Mouse (Mus musculus) midbrain, embryonic 13.5 days (tissue): ENCODE measurements at regions not wholly inside any gene's neighbourhood (a gene's known extent, or its start where the extent isn't known, plus 50 kb on each side); places are given as distances from the start of the nearest gene placed in this dataset.
A peak's percentile ranks its signal among the peaks of the same experiment; 100 is the strongest.

Experiments used
- ATAC-seq: fragments of 200-750 bp; cut with Nextera tagmentation; 2 replicates; pipeline ENCODE4 v1.8.0; 2017; ENCODE audit warnings: mild to moderate bottlenecking, moderate TSS enrichment, moderate library complexity
- H3K27ac ChIP-seq: fragments of 300-500 bp; sonication (generic); 2 replicates; pipeline ENCODE4 v1.5.1; 2015; ENCODE audit warnings: inconsistent platforms, mild to moderate bottlenecking, moderate library complexity
- H3K27me3 ChIP-seq: fragments of 300-500 bp; sonication (generic); 2 replicates; pipeline ENCODE4 v1.6.1; 2015; ENCODE audit warnings: mild to moderate bottlenecking, inconsistent platforms
- H3K36me3 ChIP-seq: fragments of 300-500 bp; sonication (generic); 2 replicates; pipeline ENCODE4 v1.6.1; 2015; ENCODE audit warnings: mild to moderate bottlenecking, inconsistent platforms
- H3K4me1 ChIP-seq: fragments of 300-500 bp; sonication (generic); replicated peaks from 2 replicates; pipeline ENCODE4 v1.6.1; 2015; ENCODE audit warnings: inconsistent platforms
- H3K4me2 ChIP-seq: fragments of 300-500 bp; sonication (generic); replicated peaks from 2 replicates; pipeline ENCODE4 v1.6.1; 2015; ENCODE audit warnings: moderate library complexity, mild to moderate bottlenecking, inconsistent platforms
- H3K4me3 ChIP-seq: fragments of 300-500 bp; sonication (generic); replicated peaks from 2 replicates; pipeline ENCODE4 v1.5.1; 2015; ENCODE audit warnings: mild to moderate bottlenecking, inconsistent platforms
- H3K9ac ChIP-seq: fragments of 300-500 bp; sonication (generic); replicated peaks from 2 replicates; pipeline ENCODE4 v1.6.1; 2015; ENCODE audit warnings: mild to moderate bottlenecking, inconsistent platforms
- H3K9me3 ChIP-seq: fragments of 300-500 bp; sonication (generic); 2 replicates; pipeline ENCODE4 v1.6.1; 2016; ENCODE audit warnings: mild to moderate bottlenecking, inconsistent platforms
- WGBS: fragments of 180-500 bp; shearing (Covaris S2); methylation state at CpG from one replicate; pipeline ENCODE4 v1.1.7; 2015; 5-methylcytosine and 5-hydroxymethylcytosine counted together

DNA sequence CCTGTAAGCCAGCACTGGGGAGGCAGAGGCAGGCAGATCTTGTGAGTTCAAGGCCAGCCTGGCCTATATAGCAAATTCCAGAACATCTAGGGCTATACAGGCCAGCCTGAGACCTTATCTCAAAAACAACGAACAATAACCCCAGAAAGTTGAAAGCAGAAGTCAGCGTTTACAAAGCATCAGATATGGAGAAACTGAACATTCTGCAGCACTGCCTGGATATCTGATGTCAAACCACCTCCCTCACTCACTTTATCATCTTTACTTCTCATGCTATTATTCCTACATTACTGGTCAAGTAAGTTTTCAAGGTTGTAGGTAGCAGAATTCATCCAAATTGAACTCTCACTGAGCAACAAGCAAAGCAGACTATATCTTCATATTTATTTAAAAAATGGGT, 135.0 kb downstream of the Zfp706 start:
- no peaks in the 10 kb centered on the region for H3K36me3 ChIP-seq
- WGBS = 92% methylated on average over 2 of the region's 2 CpGs
- no peak overlapping the region for H3K9ac ChIP-seq
- peak overlapping the region; percentile 81; the same call in 1 of the 2 replicates for H3K27ac ChIP-seq
- H3K27me3 ChIP-seq = 0 out of 2 replicates have a peak, but pooled peaks cover 3% of the 10 kb centered on the region
- ATAC-seq = no peak
- H3K4me3 ChIP-seq = no peak overlapping the region
- no peaks in the 10 kb centered on the region for H3K9me3 ChIP-seq
- no peak overlapping the region for H3K4me2 ChIP-seq
- peaks cover 25% of the 10 kb centered on the region for H3K4me1 ChIP-seq

GRCm38 (mm10) chr15:36870717-36871116, 136.9 kb downstream of the Zfp706 start:
- H3K27ac ChIP-seq = no peak overlapping the region
- 0 out of 2 replicates have a peak, but pooled peaks cover 3% of the 10 kb centered on the region for H3K27me3 ChIP-seq
- H3K9me3 ChIP-seq = no peaks in the 10 kb centered on the region
- H3K36me3 ChIP-seq = no peaks in the 10 kb centered on the region
- no peak overlapping the region for H3K9ac ChIP-seq
- 96% methylated on average over 7 of the region's 7 CpGs for WGBS
- no peak overlapping the region for H3K4me3 ChIP-seq
- no peak for ATAC-seq
- H3K4me1 ChIP-seq = peaks cover 25% of the 10 kb centered on the region
- no peak overlapping the region for H3K4me2 ChIP-seq

DNA sequence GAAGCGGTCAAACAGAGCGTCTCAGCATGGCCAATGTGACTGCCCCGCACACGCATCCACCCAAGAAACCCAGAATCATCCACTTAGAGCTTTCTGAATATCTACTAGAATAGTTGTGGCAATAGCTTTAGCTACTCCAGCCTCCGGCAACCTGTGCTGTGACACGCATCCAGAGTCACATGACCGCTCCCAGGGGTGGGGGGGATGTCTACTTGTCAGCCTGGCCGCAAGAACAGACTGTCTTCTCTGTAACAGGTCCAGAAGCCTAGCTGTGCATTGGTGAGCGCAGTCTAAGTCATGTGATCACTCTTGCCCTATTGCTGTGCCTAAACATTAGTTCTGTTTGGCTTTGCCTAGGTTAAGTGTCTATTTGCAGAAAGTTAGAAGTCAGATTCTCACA, 137.5 kb downstream of the Zfp706 start:
- 89% methylated on average over 9 of the region's 9 CpGs for WGBS
- peaks cover 25% of the 10 kb centered on the region for H3K4me1 ChIP-seq
- H3K27me3 ChIP-seq = 0 out of 2 replicates have a peak, but pooled peaks cover 3% of the 10 kb centered on the region
- no peaks in the 10 kb centered on the region for H3K36me3 ChIP-seq
- H3K9me3 ChIP-seq = no peaks in the 10 kb centered on the region
- no peak overlapping the region for H3K4me2 ChIP-seq
- H3K4me3 ChIP-seq = no peak overlapping the region
- H3K27ac ChIP-seq = no peak overlapping the region
- no peak for ATAC-seq
- H3K9ac ChIP-seq = no peak overlapping the region

- H3K9ac ChIP-seq = no peak overlapping the region
- H3K27me3 ChIP-seq = no peaks in the 10 kb centered on the region
- 73% methylated on average over 1 of the region's 1 CpGs for WGBS
- H3K27ac ChIP-seq = no peak overlapping the region
- no peaks in the 10 kb centered on the region for H3K4me1 ChIP-seq
- H3K4me2 ChIP-seq = no peak overlapping the region
- no peaks in the 10 kb centered on the region for H3K36me3 ChIP-seq
- no peak for ATAC-seq
- no peak overlapping the region for H3K4me3 ChIP-seq
- H3K9me3 ChIP-seq = no peaks in the 10 kb centered on the region
Observed at GRCm38 (mm10) chr15:36866088-36866487, 141.5 kb downstream of the Zfp706 start.

DNA sequence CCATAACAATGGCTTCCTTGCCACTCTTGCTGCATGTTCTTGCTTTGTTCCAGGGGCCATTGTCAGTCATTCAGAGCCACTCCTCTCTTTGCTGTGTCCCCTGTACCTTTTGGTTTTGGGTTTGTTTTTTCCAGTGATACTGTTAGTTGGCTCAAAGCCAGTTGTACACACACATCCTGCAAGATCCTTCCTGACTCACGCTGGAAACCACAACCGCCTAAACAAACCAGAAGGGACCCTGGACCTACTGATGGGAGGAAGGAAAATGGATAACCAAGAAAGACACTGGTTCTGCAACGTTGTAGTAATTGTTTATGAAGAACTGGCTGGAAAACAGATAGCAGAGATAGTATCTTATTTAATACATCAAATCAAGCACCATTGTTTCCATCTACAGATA, 142.2 kb downstream of the Zfp706 start:
- no peaks in the 10 kb centered on the region for H3K4me1 ChIP-seq
- H3K4me2 ChIP-seq = no peak overlapping the region
- no peaks in the 10 kb centered on the region for H3K9me3 ChIP-seq
- no peak overlapping the region for H3K9ac ChIP-seq
- 79% methylated on average over 3 of the region's 3 CpGs for WGBS
- H3K27ac ChIP-seq = no peak overlapping the region
- H3K4me3 ChIP-seq = no peak overlapping the region
- no peaks in the 10 kb centered on the region for H3K27me3 ChIP-seq
- H3K36me3 ChIP-seq = no peaks in the 10 kb centered on the region
- ATAC-seq = no peak

DNA sequence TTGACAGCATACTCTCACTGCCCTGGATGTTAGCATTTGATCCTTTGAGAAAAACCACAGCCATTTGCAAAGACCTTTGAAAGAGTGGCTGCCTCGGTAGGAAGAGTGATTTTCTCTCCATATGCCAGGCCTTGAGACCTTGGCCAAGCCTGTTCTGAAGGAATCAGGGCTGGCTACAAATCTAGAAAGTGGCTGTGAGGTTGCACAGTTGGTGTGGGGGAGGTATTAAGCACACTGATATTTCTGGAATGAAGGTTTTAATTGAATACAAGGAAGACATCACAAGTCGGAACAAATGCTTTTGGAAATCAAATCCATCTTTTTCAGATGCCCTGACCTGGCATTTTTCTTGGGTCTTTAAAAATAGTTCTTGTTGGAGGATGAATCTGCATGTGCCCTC, 143.5 kb downstream of the Zfp706 start:
- H3K4me2 ChIP-seq = no peak overlapping the region
- H3K27me3 ChIP-seq = no peaks in the 10 kb centered on the region
- no peak for ATAC-seq
- H3K9me3 ChIP-seq = no peaks in the 10 kb centered on the region
- no peak overlapping the region for H3K4me3 ChIP-seq
- H3K27ac ChIP-seq = no peak overlapping the region
- no peaks in the 10 kb centered on the region for H3K36me3 ChIP-seq
- H3K9ac ChIP-seq = no peak overlapping the region
- H3K4me1 ChIP-seq = no peaks in the 10 kb centered on the region
- 74% methylated on average over 2 of the region's 2 CpGs for WGBS

GRCm38 (mm10) chr15:36858711-36859110, 148.9 kb downstream of the Zfp706 start:
- ATAC-seq = no peak
- no peaks in the 10 kb centered on the region for H3K27me3 ChIP-seq
- no peak overlapping the region for H3K9ac ChIP-seq
- H3K27ac ChIP-seq = no peak overlapping the region
- no peaks in the 10 kb centered on the region for H3K9me3 ChIP-seq
- no peak overlapping the region for H3K4me2 ChIP-seq
- no peaks in the 10 kb centered on the region for H3K36me3 ChIP-seq
- no peak overlapping the region for H3K4me3 ChIP-seq
- no peaks in the 10 kb centered on the region for H3K4me1 ChIP-seq
- 83% methylated on average over 4 of the region's 4 CpGs for WGBS

DNA sequence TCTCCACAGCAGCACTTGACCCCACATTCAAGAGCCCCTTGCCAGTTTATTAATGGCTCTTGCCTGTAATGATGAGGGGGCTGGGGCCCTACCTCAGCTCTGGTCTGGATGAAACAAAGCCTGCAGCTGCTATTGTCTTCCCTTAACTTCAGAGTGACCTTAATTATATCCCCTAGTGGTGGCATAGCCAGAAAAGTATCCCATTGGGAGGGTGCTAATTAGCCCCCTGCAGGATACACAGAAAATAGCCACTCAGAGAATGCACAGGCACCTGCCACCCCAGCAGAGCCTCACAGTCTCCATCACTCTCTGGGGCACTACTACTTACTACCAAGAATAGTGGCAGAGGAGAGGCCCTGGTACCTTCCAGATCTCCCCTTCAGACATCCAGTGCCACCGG, 150.0 kb downstream of the Zfp706 start:
- no peak for ATAC-seq
- Histone ChIP-seq H3K27ac (no peak overlapping the region), H3K9me3 (no peaks in the 10 kb centered on the region), H3K4me1 (no peaks in the 10 kb centered on the region), H3K4me2 (no peak overlapping the region), H3K36me3 (no peaks in the 10 kb centered on the region), H3K9ac (no peak overlapping the region), H3K4me3 (no peak overlapping the region), H3K27me3 (no peaks in the 10 kb centered on the region)
- WGBS = 79% methylated on average over 1 of the region's 1 CpGs

DNA sequence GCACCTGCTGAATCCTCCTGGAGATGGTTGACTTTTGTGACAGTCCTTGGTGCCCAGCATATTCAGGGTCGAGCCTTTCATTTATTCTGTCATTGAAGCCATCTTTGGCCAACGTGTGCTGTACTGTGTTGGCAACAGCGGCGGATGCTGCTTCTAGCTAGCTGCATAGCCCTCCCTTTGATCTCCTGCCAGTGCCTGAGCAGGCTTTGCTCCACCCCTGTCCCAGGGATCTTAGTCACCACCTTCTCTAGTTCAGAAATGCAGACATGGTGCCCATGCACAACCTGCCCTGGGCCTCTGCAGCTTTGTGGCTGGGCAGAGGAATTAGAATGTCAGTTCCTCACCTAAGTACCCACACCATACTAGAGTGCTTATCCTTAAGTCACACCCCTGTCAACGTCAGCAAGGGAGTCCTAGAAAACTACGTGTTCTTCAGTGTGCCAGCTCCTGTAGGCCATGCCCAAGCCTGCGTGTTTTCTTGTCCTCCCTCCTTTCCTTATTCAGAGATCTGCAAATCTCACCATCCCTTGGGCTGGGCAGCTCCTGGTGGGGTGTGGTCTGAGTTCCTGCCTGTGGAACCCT, 151.9 kb downstream of the Zfp706 start:
- Histone ChIP-seq H3K27me3 (no peaks in the 10 kb centered on the region), H3K36me3 (no peaks in the 10 kb centered on the region), H3K4me1 (no peaks in the 10 kb centered on the region), H3K4me3 (no peak overlapping the region), H3K4me2 (no peak overlapping the region), H3K27ac (no peak overlapping the region), H3K9me3 (no peaks in the 10 kb centered on the region), H3K9ac (no peak overlapping the region)
- ATAC-seq = no peak
- WGBS = 82% methylated on average over 7 of the region's 7 CpGs

DNA sequence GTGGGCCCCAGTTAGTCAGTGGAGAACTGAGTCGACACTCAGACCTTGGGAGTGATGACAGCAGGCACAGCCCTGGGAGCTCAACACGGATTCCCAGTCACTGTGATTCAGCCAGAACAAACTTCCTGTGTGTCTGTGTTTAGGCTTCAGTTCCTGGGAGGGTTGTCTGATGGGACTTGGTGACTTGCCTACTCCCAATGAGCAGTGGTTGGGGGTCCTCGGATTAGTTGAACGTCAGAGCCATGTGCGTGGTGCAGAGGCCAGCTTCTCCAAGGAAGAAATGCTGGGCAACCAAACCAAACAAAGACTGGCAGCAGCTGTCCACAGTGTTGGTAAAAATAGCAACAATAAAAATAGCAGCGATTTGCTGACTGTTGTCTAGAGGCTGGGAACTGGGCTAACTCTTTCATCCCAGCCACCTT, 152.7 kb downstream of the Zfp706 start:
- WGBS = 64% methylated on average over 6 of the region's 6 CpGs
- Histone ChIP-seq H3K27me3 (no peaks in the 10 kb centered on the region), H3K36me3 (no peaks in the 10 kb centered on the region), H3K9me3 (no peaks in the 10 kb centered on the region), H3K4me2 (no peak overlapping the region), H3K4me3 (no peak overlapping the region), H3K4me1 (no peaks in the 10 kb centered on the region), H3K9ac (no peak overlapping the region), H3K27ac (no peak overlapping the region)
- no peak for ATAC-seq

GRCm38 (mm10) chr15:36852229-36852821, 155.2 kb downstream of the Zfp706 start:
- 73% methylated on average over 6 of the region's 6 CpGs for WGBS

GRCm38 (mm10) chr15:36848238-36848637, 159.3 kb downstream of the Zfp706 start:
- Histone ChIP-seq H3K4me1 (0 out of 2 replicates have a peak, but pooled peaks cover 3% of the 10 kb centered on the region), H3K27me3 (no peaks in the 10 kb centered on the region), H3K9me3 (no peaks in the 10 kb centered on the region), H3K4me3 (no peak overlapping the region), H3K4me2 (no peak overlapping the region), H3K36me3 (no peaks in the 10 kb centered on the region), H3K9ac (no peak overlapping the region), H3K27ac (no peak overlapping the region)
- 60% methylated on average over 5 of the region's 5 CpGs for WGBS
- no peak for ATAC-seq

More at GRCm38 (mm10) chr15:36852229-36852821, 155.2 kb downstream of the Zfp706 start:
- H3K36me3 ChIP-seq = no peaks in the 10 kb centered on the region
- H3K27me3 ChIP-seq = no peaks in the 10 kb centered on the region
- H3K27ac ChIP-seq = no peak overlapping the region
- no peak overlapping the region for H3K4me3 ChIP-seq
- H3K4me1 ChIP-seq = no peaks in the 10 kb centered on the region
- no peak overlapping the region for H3K9ac ChIP-seq
- ATAC-seq = no peak
- H3K9me3 ChIP-seq = no peaks in the 10 kb centered on the region
- no peak overlapping the region for H3K4me2 ChIP-seq

GRCm38 (mm10) chr15:36846806-36847205, 160.8 kb downstream of the Zfp706 start:
- no peak overlapping the region for H3K4me3 ChIP-seq
- H3K4me2 ChIP-seq = no peak overlapping the region
- 72% methylated on average over 9 of the region's 9 CpGs for WGBS
- no peaks in the 10 kb centered on the region for H3K36me3 ChIP-seq
- no peaks in the 10 kb centered on the region for H3K27me3 ChIP-seq
- no peak for ATAC-seq
- H3K4me1 ChIP-seq = 0 out of 2 replicates have a peak, but pooled peaks cover 3% of the 10 kb centered on the region
- H3K27ac ChIP-seq = no peak overlapping the region
- no peak overlapping the region for H3K9ac ChIP-seq
- no peaks in the 10 kb centered on the region for H3K9me3 ChIP-seq
